Mouse (Mus musculus): ENCODE results near the gene Zcchc24. TPM values are rescaled to one million over a fixed set of nuclear protein-coding genes. Genes with fewer than 3 reads are reported as not detected.
"Not testable (repeated sequence)": the region's sequence is repeated elsewhere in the genome, so short reads cannot be mapped to it uniquely, and the experiment has no call there.

Zcchc24 gene
- polyA plus RNA-seq (2016; fragmentation: Nextera tagmentation; extraction: Ambion mirVana): 12.9 and 15.2 TPM in 2 replicates

DNA sequence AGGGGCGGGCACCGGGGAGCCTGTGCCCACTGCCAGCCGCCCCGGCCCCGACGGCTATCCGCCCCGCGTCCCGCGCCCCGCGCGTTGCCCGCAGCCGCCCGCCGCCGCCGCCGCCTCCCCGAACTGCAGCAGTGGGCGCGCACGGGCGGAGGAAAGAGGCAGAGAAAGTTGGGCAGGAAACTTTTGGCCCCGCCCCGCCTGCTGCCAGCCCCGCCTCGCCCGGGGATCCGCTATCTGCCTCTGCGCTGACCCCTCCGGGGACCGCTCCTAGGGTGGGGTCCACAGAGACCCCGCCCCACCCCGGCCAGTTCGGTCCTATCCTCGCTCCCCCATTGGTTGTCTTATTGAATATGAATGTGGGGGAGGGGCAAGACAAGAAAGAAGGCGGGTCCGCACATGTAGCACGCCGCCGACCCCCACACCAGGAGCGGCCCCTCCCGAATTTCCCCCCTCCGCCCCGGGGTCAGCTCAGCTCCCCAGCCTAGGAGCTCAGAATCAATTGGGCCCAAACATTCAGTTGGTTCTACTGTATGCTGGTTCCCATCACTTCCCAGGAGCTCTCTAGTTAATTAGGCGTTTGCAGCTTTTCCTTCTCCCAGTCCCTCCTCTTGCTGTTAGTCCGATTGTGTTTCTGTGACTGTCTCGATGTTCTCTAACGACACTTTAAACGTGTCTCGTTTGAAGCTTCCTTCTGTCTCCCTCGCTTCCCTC is at the start of gene Zcchc24:
Zcchc24 (minus strand) TSS at position 125 of the 711 bp plus-strand sequence.
- Histone ChIP-seq H3K36me3 (replicated peaks) (no peaks in the 10 kb centered on the region), H3K27ac (replicated peaks) (peak within 1 kb of the TSS; percentile 89), H3K9me3 (no peaks in the 10 kb centered on the region), H3K27me3 (replicated peaks; ENCODE audit: low read depth, poor library complexity, severe bottlenecking) (peaks cover 35% of the 10 kb centered on the region), H3K4me3 (peak within 1 kb of the TSS; percentile 79), H3K4me1 (peaks cover 81% of the 10 kb centered on the region)
- under 1% methylated on average over 55 of the region's 55 CpGs for WGBS
- peak; percentile 98 for DNase-seq (ENCODE audit: low spot score)

DNA sequence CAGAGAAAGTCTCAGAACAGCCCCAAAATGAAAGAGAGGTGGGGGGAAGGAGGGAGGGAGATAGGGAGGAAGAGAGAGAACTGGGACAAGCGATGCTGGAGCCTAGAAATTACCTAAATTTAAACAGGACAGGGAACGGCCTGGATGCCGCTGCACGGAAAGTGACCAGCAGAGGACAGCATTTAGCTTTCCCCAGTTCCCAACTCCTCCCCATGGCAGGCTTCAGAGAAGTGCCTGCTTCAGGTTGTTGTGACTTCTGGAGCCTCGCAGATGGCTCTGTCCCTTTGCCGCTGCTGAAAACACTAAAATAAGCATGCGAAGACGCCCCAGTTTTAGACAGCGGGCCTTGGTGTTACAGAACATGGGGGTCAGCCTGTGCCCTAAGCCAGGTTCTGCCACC is 47.6 kb upstream of the Zcchc24 start:
- no peaks in the 10 kb centered on the region for H3K9me3 ChIP-seq

DNA sequence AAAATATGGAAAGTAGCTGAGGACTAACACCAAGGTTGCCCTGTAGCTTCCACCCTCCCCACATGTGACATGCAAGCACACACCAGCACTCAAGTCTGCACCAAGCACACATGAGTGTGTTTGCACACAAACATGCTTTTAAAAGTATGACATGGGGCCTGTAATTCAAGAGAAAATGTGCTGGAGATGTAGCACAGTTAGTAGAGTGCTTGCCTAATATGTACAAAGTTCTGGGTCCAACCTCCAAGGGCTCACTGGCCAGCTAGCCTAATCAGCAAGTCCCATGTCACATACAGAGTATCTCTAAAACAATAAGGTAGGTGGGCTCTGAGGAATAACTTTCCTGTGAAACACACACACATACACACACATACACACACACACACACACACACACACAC is 45.3 kb upstream of the Zcchc24 start:
- no peak for DNase-seq (ENCODE audit: low spot score)
- no peaks in the 10 kb centered on the region for H3K36me3 ChIP-seq (replicated peaks)

More for the DNA sequence above, 47.6 kb upstream of the Zcchc24 start:
- Histone ChIP-seq H3K36me3 (replicated peaks) (no peaks in the 10 kb centered on the region), H3K4me3 (no peak overlapping the region; the same call in 1 of the 2 replicates), H3K27me3 (replicated peaks; ENCODE audit: low read depth, poor library complexity, severe bottlenecking) (no peaks in the 10 kb centered on the region; the same call in 1 of the 2 replicates), H3K27ac (replicated peaks) (no peak overlapping the region), H3K4me1 (peaks cover 4% of the 10 kb centered on the region)
- WGBS: 11% methylated on average over 9 of the region's 9 CpGs
- peak; percentile 75 for DNase-seq (ENCODE audit: low spot score)

DNA sequence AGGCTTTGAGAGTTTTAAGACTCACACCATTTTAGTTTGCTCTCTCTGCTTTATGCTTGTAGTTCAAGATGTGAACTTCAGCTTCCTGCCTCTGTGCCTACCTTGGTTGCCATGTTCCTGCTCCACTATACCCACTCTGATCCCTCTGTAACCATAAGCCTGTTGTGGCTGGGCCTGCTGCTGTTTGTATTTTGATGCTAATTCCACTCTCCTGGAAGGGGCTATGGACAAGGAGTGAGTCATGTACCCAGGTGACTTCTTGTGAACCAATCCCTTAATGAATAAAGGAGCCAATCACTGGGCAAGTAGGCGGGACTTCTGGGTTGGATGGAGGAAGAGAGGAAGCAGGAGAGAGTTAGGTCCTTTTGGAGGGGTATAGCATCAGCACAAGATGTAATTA is 42.2 kb upstream of the Zcchc24 start:
- not testable (repeated sequence) for DNase-seq (ENCODE audit: low spot score); H3K27me3 ChIP-seq (replicated peaks; ENCODE audit: low read depth, poor library complexity, severe bottlenecking); H3K4me1 ChIP-seq; H3K4me3 ChIP-seq; H3K9me3 ChIP-seq; H3K36me3 ChIP-seq (replicated peaks); H3K27ac ChIP-seq (replicated peaks)
- WGBS: 72% methylated on average over 1 of the region's 1 CpGs

More for the DNA sequence above, 45.3 kb upstream of the Zcchc24 start:
- Histone ChIP-seq H3K4me1 (peaks cover 4% of the 10 kb centered on the region), H3K27ac (replicated peaks) (no peak overlapping the region), H3K9me3 (no peaks in the 10 kb centered on the region), H3K27me3 (replicated peaks; ENCODE audit: low read depth, poor library complexity, severe bottlenecking) (no peaks in the 10 kb centered on the region; the same call in 1 of the 2 replicates), H3K4me3 (no peak overlapping the region)

DNA sequence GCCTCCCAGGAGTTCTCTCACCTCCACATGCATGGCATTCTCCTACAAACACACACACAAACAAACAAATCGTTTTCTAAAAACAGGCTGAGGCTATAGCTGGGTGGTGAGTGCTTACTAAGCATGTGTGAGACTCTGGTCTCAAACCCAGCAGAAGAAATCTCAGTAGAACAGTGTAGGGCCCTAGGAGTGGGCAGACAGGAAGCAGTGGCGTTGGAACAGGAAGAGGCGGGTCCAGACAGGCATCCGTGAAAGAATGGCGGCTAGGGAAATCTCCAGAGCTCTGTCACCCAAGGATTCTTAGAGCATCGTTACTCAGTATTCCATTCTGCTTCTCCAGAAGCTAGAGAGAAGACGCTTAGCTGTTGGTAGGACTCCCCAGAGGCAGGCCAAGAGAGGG is 37.7 kb upstream of the Zcchc24 start:
- WGBS: 91% methylated on average over 7 of the region's 7 CpGs
- H3K9me3 ChIP-seq: no peaks in the 10 kb centered on the region
- no peaks in the 10 kb centered on the region for H3K27me3 ChIP-seq (replicated peaks; ENCODE audit: low read depth, poor library complexity, severe bottlenecking)
- no peaks in the 10 kb centered on the region for H3K36me3 ChIP-seq (replicated peaks)
- H3K4me3 ChIP-seq: no peak overlapping the region
- DNase-seq (ENCODE audit: low spot score): no peak
- H3K27ac ChIP-seq (replicated peaks): no peak overlapping the region
- H3K4me1 ChIP-seq: peaks cover 22% of the 10 kb centered on the region

DNA sequence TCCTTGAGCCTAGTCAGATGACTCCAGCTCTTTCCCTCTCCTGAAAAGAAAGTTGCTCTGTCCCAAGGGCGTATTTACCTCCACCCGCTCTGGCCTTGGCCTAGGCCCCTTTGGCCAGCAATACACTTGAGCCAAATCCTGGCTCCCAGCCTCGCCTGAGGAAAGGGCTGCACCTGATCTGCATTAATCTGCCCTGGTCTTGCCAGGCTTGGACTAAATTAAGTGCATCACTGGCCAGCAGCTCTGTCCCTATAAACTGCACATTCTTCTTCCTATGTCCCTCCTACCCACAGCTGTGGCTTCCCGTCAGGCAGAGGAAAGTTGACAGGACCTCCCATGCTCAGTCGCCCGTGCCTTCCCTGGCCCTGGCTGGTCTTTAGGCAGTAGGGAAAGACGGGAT is 37.0 kb upstream of the Zcchc24 start:
- Histone ChIP-seq H3K36me3 (replicated peaks) (no peaks in the 10 kb centered on the region), H3K27ac (replicated peaks) (peak overlapping the region; percentile 40), H3K27me3 (replicated peaks; ENCODE audit: low read depth, poor library complexity, severe bottlenecking) (no peaks in the 10 kb centered on the region), H3K4me1 (peaks cover 22% of the 10 kb centered on the region), H3K9me3 (no peaks in the 10 kb centered on the region), H3K4me3 (no peak overlapping the region)
- 71% methylated on average over 7 of the region's 7 CpGs for WGBS
- no peak for DNase-seq (ENCODE audit: low spot score)

DNA sequence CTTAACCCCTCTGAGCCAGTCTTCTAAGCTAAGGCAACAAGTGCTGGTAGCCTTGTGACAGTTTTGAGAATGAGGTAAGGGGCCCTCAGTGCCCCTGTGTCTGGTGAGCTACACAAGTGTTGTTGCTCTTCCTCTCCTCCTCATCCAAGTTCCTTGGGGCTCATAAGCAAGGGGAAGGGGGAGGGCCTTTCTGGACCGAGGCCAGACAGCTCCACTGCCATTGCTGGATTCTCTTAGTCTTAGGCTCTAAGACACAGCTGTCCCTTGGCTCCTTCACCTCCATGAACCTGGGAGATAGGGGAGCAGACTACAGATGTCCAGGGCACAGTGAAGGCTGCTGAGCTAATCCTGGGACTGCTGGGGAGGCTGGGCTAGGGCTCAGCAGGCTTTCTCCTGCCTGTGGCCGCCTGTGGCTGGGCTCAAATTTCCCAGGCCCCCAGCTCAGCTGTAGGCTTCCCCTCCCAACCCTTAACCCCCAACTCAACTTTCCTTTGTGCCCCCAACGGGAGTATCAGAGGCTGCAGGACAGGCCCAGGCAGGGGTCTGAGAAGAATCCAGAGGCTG is 34.5 kb upstream of the Zcchc24 start:
- Histone ChIP-seq H3K4me1 (peaks cover 26% of the 10 kb centered on the region), H3K36me3 (replicated peaks) (no peaks in the 10 kb centered on the region), H3K27ac (replicated peaks) (peak overlapping the region; percentile 73), H3K27me3 (replicated peaks; ENCODE audit: low read depth, poor library complexity, severe bottlenecking) (peaks cover 14% of the 10 kb centered on the region), H3K4me3 (no peak overlapping the region), H3K9me3 (no peaks in the 10 kb centered on the region)
- no peak for DNase-seq (ENCODE audit: low spot score)
- WGBS: 24% methylated on average over 3 of the region's 3 CpGs

DNA sequence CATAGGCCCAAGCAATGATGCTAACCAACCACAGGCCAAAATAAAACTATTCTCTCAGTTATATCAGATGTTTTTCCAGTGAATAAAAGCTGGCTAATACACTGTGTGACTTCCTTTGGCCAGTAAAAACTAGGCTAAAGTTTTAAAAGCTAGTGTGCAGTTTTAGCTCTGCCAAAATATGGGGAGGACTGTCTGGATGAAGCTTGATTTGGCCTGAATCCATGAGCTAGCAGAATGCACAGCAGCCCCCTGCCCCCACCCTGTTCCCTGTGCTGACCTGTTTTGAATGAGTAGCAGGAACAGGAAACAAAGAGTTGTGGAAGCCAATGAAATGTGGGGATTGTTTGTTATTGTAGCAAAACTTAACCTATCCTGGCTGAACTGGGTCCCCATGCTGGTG is 33.7 kb upstream of the Zcchc24 start:
- no peak overlapping the region for H3K27ac ChIP-seq (replicated peaks)
- peaks cover 14% of the 10 kb centered on the region for H3K27me3 ChIP-seq (replicated peaks; ENCODE audit: low read depth, poor library complexity, severe bottlenecking)
- peaks cover 26% of the 10 kb centered on the region for H3K4me1 ChIP-seq
- no peaks in the 10 kb centered on the region for H3K9me3 ChIP-seq
- H3K4me3 ChIP-seq: no peak overlapping the region
- no peaks in the 10 kb centered on the region for H3K36me3 ChIP-seq (replicated peaks)
- DNase-seq (ENCODE audit: low spot score): no peak

DNA sequence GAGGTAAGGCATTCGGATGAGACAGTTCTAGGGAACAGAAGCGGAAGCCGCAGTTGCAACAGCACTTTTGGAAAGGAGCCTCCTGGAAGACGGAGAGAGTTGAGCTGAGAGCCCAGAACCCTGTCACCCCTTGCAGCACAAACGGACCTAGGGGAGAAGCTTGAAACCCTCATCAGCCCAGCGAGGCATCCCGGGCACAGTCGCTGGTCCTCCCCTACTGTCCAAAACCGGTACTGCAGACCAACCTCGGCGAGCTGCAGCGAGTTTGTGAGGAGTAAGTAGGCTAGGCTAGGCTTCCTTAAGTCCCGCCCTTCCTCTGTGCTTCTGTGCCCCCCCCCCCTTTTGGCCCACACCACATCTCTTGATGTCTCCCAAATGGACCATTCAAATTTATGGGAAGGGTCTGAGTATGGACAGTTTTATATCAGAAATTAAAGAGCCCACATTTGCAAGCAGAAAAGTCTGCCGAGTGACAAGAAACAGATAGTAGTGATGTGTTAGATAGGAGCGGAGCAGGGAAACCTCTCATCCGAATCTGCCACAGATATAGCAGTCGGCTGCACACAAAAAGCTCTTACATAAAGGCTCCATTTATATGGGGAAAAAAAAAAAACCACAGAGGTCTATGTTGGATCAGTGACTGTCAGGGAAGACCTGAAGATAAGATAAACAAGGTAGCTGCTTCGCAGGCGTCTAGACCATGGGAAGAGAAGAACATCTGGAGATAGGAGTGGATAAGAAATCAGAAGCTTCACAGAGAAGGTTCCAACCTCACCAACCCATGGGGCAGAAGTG is 31.5 kb upstream of the Zcchc24 start:
- WGBS: 31% methylated on average over 19 of the region's 19 CpGs
- peak; percentile 90 for DNase-seq (ENCODE audit: low spot score)
- H3K36me3 ChIP-seq (replicated peaks): no peaks in the 10 kb centered on the region
- no peak overlapping the region for H3K4me3 ChIP-seq
- H3K27me3 ChIP-seq (replicated peaks; ENCODE audit: low read depth, poor library complexity, severe bottlenecking): peaks cover 14% of the 10 kb centered on the region
- no peaks in the 10 kb centered on the region for H3K9me3 ChIP-seq
- peaks cover 35% of the 10 kb centered on the region for H3K4me1 ChIP-seq
- no peak overlapping the region for H3K27ac ChIP-seq (replicated peaks)

DNA sequence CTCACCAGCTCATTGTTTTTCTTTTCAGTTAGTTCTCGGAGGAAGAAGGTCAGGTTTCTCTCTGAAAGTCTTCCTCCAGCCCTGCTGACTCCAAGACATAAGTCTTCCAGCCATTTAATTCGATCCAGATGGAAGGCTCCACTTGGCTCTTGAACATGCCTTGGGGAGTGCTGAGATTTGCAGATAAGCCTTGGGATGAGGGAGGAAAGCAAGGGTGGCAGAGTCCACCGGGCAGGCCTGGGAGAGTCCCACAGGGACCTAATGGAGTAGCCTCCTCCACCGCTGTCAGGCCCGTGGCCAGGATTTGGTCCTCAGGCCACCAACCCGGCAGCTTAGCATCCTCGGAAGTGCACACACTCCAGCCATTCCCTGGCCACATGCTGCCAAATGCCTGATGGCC is 27.8 kb upstream of the Zcchc24 start:
- Histone ChIP-seq H3K36me3 (replicated peaks) (no peaks in the 10 kb centered on the region), H3K4me3 (peak overlapping the region; percentile 14; the same call in 1 of the 2 replicates), H3K4me1 (peaks cover 26% of the 10 kb centered on the region), H3K27ac (replicated peaks) (peak overlapping the region; percentile 82), H3K9me3 (no peaks in the 10 kb centered on the region), H3K27me3 (replicated peaks; ENCODE audit: low read depth, poor library complexity, severe bottlenecking) (peaks cover 14% of the 10 kb centered on the region)
- WGBS: 39% methylated on average over 7 of the region's 7 CpGs
- peak; percentile 36 for DNase-seq (ENCODE audit: low spot score)

DNA sequence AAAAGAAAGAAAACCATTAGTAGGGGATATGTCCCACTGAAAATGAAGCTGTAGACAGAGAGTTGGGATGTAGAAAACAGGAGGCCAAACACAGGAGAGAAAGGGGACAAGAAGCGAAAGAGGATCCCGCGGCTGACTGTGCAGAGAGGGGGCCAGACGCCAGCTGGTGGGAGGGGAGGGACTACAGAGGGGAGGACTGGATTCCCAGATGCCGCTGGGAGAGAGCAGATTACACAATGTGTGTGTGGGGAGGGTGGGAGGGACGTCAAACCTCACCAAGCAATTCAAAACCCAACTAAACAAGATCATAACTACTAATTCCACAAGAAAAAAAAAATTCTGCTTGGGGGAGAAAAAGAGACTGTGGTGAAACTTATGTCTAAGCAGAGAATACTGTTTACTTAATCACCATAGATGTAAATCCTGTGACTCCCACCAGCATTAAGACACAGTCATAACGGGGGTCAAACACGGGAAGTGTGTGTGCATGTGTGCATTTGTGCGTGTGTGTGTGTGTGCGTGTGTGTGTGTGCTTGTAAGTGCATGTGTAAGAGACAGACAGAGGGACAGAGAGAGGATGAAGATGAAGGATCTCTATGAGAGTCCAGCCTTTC is 26.8 kb upstream of the Zcchc24 start:
- H3K27me3 ChIP-seq (replicated peaks; ENCODE audit: low read depth, poor library complexity, severe bottlenecking): peaks cover 14% of the 10 kb centered on the region
- DNase-seq (ENCODE audit: low spot score): peak; percentile 78
- H3K4me3 ChIP-seq: no peak overlapping the region
- no peaks in the 10 kb centered on the region for H3K9me3 ChIP-seq
- peaks cover 26% of the 10 kb centered on the region for H3K4me1 ChIP-seq
- 29% methylated on average over 10 of the region's 10 CpGs for WGBS
- H3K27ac ChIP-seq (replicated peaks): peak overlapping the region; percentile 82
- H3K36me3 ChIP-seq (replicated peaks): no peaks in the 10 kb centered on the region

DNA sequence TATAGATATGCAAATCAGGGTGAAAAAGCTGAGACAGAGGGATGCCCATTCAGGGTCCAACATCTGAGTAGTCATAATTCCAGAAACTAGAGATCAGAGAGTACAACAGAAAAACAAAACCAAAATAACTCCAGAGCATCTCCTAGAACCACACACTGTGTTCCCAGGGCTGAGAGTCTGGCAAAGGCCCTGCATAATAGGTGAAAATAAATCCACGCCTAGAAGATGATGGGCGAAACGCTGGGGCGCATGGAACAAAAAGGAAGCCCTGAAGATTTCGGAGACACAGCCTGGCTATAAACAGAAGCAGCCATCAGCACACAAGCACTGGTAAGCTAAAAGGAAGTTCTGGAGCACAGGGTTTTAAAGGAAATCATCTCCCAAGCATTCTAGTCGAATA is 26.2 kb upstream of the Zcchc24 start:
- 77% methylated on average over 6 of the region's 6 CpGs for WGBS
- Histone ChIP-seq H3K9me3 (no peaks in the 10 kb centered on the region), H3K4me1 (peaks cover 25% of the 10 kb centered on the region), H3K36me3 (replicated peaks) (no peaks in the 10 kb centered on the region), H3K27ac (replicated peaks) (peak overlapping the region; percentile 82), H3K4me3 (no peak overlapping the region), H3K27me3 (replicated peaks; ENCODE audit: low read depth, poor library complexity, severe bottlenecking) (peaks cover 14% of the 10 kb centered on the region)
- DNase-seq (ENCODE audit: low spot score): no peak
